Mouse (Mus musculus) T-cell, adult 2 months (primary cell): ENCODE results near the gene Ttll11.

ENCODE experiments used
- DNase-seq: peaks from one replicate; pipeline ENCODE4 v3.0.0; 2022; ENCODE audit warnings: low spot score

Gene Ttll11

GRCm38 (mm10) chr2:35723267-35723666 lies 256.4 kb downstream of the Ttll11 start:
- no peak for DNase-seq

- no peak for DNase-seq
Measured at GRCm38 (mm10) chr2:35722821-35723220, 256.9 kb downstream of the Ttll11 start.

GRCm38 (mm10) chr2:35720956-35721355 lies 258.8 kb downstream of the Ttll11 start:
- no peak for DNase-seq

DNA sequence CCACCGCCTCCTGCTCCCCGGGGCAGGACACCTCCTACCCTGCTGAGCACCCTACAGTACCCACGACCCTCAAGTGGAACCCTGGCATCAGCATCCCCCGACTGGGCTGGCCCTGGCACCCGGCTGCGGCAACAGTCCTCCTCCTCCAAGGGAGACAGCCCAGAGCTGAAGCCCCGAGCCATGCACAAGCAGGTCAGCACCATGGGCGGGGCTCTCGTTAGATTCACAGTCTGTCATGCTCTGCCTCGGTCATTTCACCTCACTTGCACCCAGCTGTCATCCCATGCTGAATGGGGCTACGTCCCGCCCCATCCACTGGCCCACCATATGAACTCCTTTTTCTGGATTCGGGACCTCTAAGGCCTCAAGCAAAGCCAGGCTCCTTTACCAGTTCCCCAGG lies 259.2 kb downstream of the Ttll11 start:
- DNase-seq = no peak

- DNase-seq = no peak
Measured at GRCm38 (mm10) chr2:35720104-35720503, 259.6 kb downstream of the Ttll11 start.

DNA sequence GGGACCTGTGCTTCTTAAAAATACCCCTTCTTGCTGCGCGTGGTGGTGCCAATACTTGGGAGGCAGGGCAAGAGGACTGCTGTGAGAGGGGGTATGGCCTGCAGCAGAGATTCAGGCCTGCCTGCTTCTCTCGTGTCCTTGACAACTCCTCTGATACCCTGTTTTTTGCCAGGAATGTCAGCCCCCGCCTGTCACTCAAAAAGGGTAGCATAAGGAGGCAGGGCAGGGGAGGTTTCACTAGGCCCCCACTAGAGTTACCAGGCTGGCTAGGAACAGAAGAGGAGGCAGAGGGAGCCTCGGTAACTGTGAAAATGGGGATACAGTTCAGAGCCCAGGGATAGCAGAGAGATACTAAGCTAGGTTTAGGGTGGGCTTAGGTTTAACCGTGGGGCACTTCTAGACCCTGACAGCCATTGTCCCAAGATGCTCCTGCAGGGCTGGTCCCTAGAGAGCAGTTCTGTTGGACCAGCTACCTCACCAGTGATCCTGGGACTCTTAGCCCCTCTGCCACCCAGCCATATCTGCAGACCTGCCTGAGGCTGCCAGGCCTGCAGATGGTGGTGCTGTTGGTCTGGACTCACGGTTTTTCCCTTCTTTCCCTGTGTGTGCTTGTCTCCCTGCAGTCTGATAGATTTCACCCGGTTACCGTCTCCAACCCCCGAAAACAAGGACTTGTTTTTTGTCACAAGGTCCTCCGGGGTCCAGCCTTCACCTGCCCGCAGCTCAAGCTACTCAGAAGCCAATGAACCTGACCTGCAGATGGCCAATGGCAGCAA lies 260.3 kb downstream of the Ttll11 start:
- DNase-seq = no peak

DNA sequence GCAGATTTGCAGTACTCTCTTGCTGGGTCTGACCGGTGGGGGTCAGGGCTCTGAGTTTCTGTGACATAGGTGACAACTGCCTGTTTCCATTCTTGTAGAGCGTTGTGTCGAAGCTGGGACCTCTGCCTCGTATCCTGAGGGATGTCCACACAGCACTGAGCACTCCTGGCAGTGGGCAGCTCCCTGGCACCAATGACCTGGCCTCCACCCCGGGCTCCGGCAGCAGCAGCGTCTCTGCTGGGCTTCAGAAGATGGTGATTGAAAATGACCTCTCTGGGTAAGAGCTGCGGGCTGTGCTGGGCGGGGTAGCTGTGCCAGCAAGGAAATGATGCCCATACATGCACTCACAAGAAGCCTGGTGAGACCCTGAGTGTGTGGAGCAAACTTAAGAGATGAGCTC lies 261.1 kb downstream of the Ttll11 start:
- DNase-seq = no peak

GRCm38 (mm10) chr2:35718003-35718500 lies 261.7 kb downstream of the Ttll11 start:
- no peak for DNase-seq

DNA sequence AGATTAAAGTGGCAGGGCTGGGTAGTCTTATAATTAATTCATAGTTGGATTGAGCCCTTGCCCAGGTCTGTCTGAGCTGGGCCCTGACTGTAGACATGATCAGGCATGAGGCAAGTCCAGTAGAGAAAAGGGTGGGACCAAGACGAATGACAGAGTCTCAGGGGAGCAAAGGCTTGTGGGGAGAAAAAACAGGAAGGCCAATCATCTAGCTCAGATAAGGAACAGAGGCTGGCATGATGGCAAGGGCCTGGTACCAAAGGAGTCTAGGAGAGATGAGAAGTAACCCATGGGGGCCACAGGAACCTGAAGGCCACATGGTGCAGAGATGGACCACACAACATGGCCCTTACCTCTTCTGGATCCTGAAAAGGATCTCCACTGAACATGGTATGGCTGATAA lies 263.5 kb downstream of the Ttll11 start:
- DNase-seq = no peak

- no peak for DNase-seq
Measured at GRCm38 (mm10) chr2:35715485-35715884, 264.2 kb downstream of the Ttll11 start.

DNA sequence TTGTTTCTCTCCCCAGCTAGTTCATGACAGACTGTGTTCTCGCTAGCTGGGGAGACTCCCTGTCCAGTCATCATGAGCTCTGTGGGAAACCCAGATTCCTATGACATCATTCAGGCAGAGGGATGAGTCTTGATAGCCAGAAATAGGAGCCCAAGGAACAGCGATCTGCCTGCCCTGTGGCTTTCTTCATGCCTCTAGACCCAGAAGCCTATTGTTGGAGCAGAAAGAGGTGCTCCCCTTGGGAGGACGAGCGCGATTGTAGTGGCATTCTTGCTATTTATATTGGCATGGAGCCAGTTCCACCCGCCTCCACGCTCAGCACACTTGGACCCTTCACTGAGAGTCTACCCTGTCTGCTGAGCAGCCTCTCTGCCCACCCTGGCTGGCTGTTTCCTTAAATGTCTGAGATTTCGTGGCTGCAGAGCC lies 265.0 kb downstream of the Ttll11 start:
- DNase-seq = no peak

DNA sequence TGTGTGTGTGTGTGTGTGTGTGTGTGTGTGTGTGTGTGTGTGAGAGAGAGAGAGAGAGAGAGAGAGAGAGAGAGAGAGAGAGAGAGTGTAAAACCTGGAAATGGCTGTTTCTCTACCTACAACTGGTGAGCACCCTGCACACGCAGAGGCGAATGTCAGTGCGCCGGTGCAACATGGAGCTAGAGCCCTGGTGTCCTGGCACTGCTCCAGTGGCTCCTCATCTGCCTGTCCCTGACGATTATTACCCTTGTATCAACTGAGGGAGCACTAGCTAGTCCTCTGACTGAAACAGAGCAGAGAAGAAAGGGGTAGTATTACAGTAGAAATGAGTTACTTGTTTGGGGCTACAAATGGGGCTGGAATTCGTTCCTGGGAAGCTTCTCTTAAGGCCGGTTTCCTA lies 266.3 kb downstream of the Ttll11 start:
- no peak for DNase-seq

GRCm38 (mm10) chr2:35712611-35713010 lies 267.1 kb downstream of the Ttll11 start:
- DNase-seq = no peak

DNA sequence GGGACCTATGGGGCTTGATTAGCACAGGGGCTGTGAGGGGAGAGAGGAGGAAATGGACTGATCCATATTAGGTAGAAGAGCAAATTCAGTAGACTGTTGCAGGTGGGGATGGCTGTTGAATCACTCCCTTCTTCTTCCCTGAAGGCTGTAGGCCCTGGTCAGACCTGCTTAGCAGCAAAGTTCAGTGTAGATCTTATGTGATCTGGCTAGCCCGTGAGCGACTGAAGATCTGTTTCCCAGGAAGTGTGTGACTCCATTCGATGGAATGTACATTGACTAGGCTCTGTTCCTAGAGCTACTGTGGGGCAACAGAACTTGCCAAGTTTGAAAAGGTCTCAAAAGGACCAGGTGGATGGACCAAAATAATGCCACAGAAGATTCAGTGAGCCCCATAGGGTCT lies 276.5 kb downstream of the Ttll11 start:
- no peak for DNase-seq

GRCm38 (mm10) chr2:35702608-35703007 lies 277.1 kb downstream of the Ttll11 start:
- no peak for DNase-seq

DNA sequence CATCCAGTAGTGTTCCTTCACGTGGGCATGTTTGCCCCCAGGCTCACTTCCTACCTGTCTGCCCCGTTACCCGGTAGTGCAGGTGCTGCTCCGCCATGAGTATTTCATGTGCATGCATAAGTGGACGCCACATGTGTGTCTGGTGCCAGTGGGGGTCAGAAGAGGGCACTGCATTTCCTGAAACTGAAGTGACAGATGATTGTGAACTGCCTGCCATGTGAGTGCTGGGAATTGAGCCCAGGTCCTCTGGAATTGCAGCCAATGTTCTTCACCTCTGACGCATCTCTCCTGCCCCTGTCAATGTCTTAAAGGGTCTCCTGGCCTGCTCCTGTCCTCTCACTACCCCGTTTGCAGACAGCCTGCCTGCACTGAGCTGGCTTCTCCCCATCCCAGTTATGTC lies 277.7 kb downstream of the Ttll11 start:
- no peak for DNase-seq
